Mouse (Mus musculus) MEL (cell line): Measurements from ENCODE around the gene Lama5.

Experiments used
- CTCF ChIP-seq, 3 experiments: IDR thresholded peaks in 2 of 3; conservative IDR thresholded peaks in 1 of 3; 2 replicates each; pipeline ENCODE4 v1.5.1; 2011 to 2012; ENCODE audit warnings: low read length in 3 of 3, low read depth in 2 of 3, mild to moderate bottlenecking in 2 of 3, improper control_type of control experiment in 1 of 3, inconsistent platforms in 1 of 3, mixed read lengths in 1 of 3, moderate library complexity in 1 of 3; ENCODE audit not compliant: control insufficient read depth in 1 of 3, insufficient read depth in 1 of 3, poor library complexity in 1 of 3, severe bottlenecking in 1 of 3
- ELF1 ChIP-seq: IDR thresholded peaks from 2 replicates; pipeline ENCODE4 v1.6.1; 2014; ENCODE audit warnings: low read depth, mild to moderate bottlenecking, inconsistent platforms, low read length, improper control_type of control experiment, moderate library complexity
- EP300 ChIP-seq, 2 experiments: IDR thresholded peaks; 2 replicates each; pipeline ENCODE4 v1.6.1; 2011; ENCODE audit warnings: improper control_type of control experiment in 2 of 2, low read length in 2 of 2, low read depth in 1 of 2, mild to moderate bottlenecking in 1 of 2
- ETS1 ChIP-seq: IDR thresholded peaks from 2 replicates; pipeline ENCODE4 v1.6.1; 2012; ENCODE audit warnings: low read depth, mild to moderate bottlenecking, inconsistent platforms, low read length, improper control_type of control experiment, moderate library complexity
- GATA1 ChIP-seq: IDR thresholded peaks from 2 replicates; pipeline ENCODE4 v1.6.1; 2011; ENCODE audit warnings: low read depth, low read length, improper control_type of control experiment
- MAFK ChIP-seq: IDR thresholded peaks from 2 replicates; pipeline ENCODE4 v1.6.1; 2011; ENCODE audit warnings: low read depth, mild to moderate bottlenecking, low read length, improper control_type of control experiment, borderline replicate concordance
- MAX ChIP-seq: IDR thresholded peaks from 2 replicates; pipeline ENCODE4 v1.6.1; 2011; ENCODE audit warnings: low read length, improper control_type of control experiment
- MAZ ChIP-seq: IDR thresholded peaks from 2 replicates; pipeline ENCODE4 v1.6.1; 2012; ENCODE audit warnings: low read depth, mild to moderate bottlenecking, inconsistent platforms, low read length, improper control_type of control experiment
- MEF2A ChIP-seq: IDR thresholded peaks from 2 replicates; pipeline ENCODE4 v1.6.1; 2014; ENCODE audit warnings: low read depth, mild to moderate bottlenecking, inconsistent platforms, low read length, improper control_type of control experiment; ENCODE audit not compliant: poor library complexity, insufficient replicate concordance, severe bottlenecking; ENCODE audit errors: extremely low read depth
- POLR2A ChIP-seq, 2 experiments: IDR thresholded peaks; 2 replicates each; pipeline ENCODE4 v1.6.1; 2011 to 2012; ENCODE audit warnings: low read length in 2 of 2, mild to moderate bottlenecking in 2 of 2, control low read depth in 1 of 2, improper control_type of control experiment in 1 of 2, low read depth in 1 of 2, moderate library complexity in 1 of 2; ENCODE audit not compliant: control insufficient read depth in 1 of 2, insufficient read depth in 1 of 2, poor library complexity in 1 of 2
- POLR2AphosphoS5 ChIP-seq: IDR thresholded peaks from 2 replicates; pipeline ENCODE4 v1.6.1; 2012; ENCODE audit warnings: low read depth, borderline replicate concordance, mild to moderate bottlenecking, inconsistent platforms, low read length, moderate library complexity, mixed read lengths
- TAL1 ChIP-seq: IDR thresholded peaks from 2 replicates; pipeline ENCODE4 v1.6.1; 2012; ENCODE audit warnings: mild to moderate bottlenecking, inconsistent platforms, low read length, moderate library complexity, mixed read lengths
- TCF12 ChIP-seq: IDR thresholded peaks from 2 replicates; pipeline ENCODE4 v1.6.1; 2014; ENCODE audit warnings: low read depth, mild to moderate bottlenecking, inconsistent platforms, low read length, improper control_type of control experiment, moderate library complexity

GRCm38 (mm10) chr2:180202805-180203204, 22.9 kb downstream of the Lama5 start:
- TF ChIP-seq CTCF (IDR thresholded peaks at IDR 0.05 in 2 of 3, conservative IDR thresholded peaks at IDR 0.05 in 1 of 3; ENCODE audit: control insufficient read depth in 1 of 3, insufficient read depth in 1 of 3, low read depth in 2 of 3, low read length in 3 of 3, poor library complexity in 1 of 3, severe bottlenecking in 1 of 3): no peak
- TF ChIP-seq GATA1: no peak
- no peak for TF ChIP-seq MAX
- no peak for TF ChIP-seq TCF12
- TF ChIP-seq EP300 (IDR thresholded peaks at IDR 0.05; ENCODE audit: low read depth in 1 of 2, low read length in 2 of 2): no peak
- TF ChIP-seq MAZ: no peak
- TF ChIP-seq ELF1: no peak
- TF ChIP-seq POLR2A (IDR thresholded peaks at IDR 0.05; ENCODE audit: control insufficient read depth in 1 of 2, insufficient read depth in 1 of 2, low read depth in 1 of 2, low read length in 2 of 2, poor library complexity in 1 of 2): no peak
- no peak for TF ChIP-seq POLR2AphosphoS5
- no peak for TF ChIP-seq MAFK
- TF ChIP-seq MEF2A: no peak
- no peak for TF ChIP-seq TAL1
- no peak for TF ChIP-seq ETS1
